Mouse (Mus musculus): ENCODE results near the gene Vgll4.

Gene Vgll4

GRCm38 (mm10) chr6:114961276-114962068, 8.3 kb downstream of the Vgll4 start:
- CTCF ChIA-PET: interaction anchor here in 1 of 4 experiments (0.6 to 0.7 kb wide), 2 partner anchors 24 to 498 kb away, joined by 3 to 4 read pairs; no protein-coding TSS in a partner anchor
- POLR2A ChIA-PET: interaction anchor here in 2 of 4 experiments (1.0 to 10.6 kb wide), 7 partner anchors 5 to 170 kb away, joined by 3 to 113 read pairs (median 4); partner anchors contain the start of gene Vgll4 (in 2 of the 2)

- ChIA-PET POLR2A (interaction anchor here in 3 of 4 experiments (0.5 to 10.6 kb wide), 5 partner anchors 8 to 22 kb away, joined by 3 to 113 read pairs (median 6); partner anchors contain the start of gene Vgll4 (in 2 of the 3)), CTCF (interaction anchor here in 1 of 4 experiments (1.1 kb wide), 1 partner anchor 30 kb away, joined by 4 read pairs; no protein-coding TSS in a partner anchor)
These were observed 10.8 kb downstream of the Vgll4 start for GRCm38 (mm10) chr6:114959012-114959398.

DNA sequence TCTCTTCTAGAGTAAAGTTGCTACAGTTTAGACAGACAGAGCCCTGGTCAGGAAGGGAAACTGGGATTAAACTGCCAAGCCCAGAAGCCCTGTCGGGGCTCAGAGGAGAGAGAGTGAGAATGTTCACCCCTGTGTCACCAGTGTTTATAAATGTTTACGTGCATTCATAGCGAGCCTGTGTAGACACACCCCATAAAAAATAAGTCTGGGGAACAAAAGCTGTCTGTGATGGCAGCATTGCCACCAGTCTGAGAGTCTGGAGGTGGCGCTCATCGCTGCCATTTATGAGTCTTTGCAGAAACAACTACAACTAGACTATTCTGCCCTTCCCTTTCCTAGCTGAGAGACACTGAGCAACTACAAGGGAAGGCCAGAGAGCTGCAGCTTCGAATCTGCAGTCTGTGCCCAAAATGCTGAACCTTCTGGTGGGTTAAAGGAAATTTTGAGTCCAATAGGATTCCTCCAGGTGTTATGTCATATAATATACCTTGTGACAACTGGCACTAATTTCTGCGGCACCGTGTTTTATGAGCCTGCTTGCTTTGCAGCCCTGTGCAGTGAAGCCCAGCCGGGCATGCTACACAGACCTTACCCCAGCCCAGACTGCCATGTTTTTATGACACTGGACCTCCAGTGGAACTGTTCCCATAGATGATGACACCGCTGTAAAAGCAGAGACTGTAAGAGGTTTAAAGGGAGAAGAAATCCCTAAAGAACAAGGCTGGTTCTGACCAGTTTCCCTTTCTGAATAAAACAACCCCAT, 11.4 kb downstream of the Vgll4 start:
- CTCF ChIA-PET: no interaction called here
- POLR2A ChIA-PET: interaction anchor here in 2 of 4 experiments (0.5 to 10.6 kb wide), 4 partner anchors 8 to 21 kb away, joined by 3 to 113 read pairs (median 18); partner anchors contain the start of gene Vgll4 (in 2 of the 2)

GRCm38 (mm10) chr6:114957756-114958155, 12.0 kb downstream of the Vgll4 start:
- CTCF ChIA-PET: no interaction called here
- POLR2A ChIA-PET: interaction anchor here in 2 of 4 experiments (1.8 to 10.6 kb wide), 3 partner anchors 9 to 12 kb away, joined by 3 to 113 read pairs (median 29); partner anchors contain the start of gene Vgll4 (in 2 of the 2)

DNA sequence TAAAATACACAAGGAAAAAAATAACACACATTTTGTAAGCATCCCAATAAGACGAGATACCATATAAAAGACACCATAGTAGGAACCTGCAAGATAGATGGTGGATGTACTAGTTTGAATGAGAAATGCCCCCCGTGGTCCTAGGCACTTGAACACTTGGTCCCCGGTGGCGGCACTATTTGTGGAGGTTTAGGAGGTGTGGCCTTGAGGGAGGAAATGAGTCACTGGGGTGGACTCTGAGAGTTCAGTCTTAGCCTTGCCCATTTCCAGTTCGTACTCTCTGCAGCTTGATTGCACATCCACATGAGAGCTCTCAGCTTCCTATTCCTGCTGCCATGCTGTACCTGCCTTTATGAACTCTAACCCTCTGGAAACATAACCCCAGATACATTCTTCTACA, 15.3 kb downstream of the Vgll4 start:
- ChIA-PET POLR2A (interaction anchor here in 2 of 4 experiments (0.7 to 10.6 kb wide), 2 partner anchors 12 to 41 kb away, joined by 5 to 113 read pairs; partner anchors contain the start of gene Vgll4 (in 1 of the 2)), CTCF (interaction anchor here in 1 of 4 experiments (1.4 kb wide), 1 partner anchor 27 kb away, joined by 4 read pairs; no protein-coding TSS in a partner anchor)

- POLR2A ChIA-PET: interaction anchor here in 2 of 4 experiments (3.4 to 10.6 kb wide), 2 partner anchors 13 to 16 kb away, joined by 18 to 113 read pairs; partner anchors contain the start of gene Vgll4 (in 2 of the 2)
- CTCF ChIA-PET: no interaction called here
These were observed 16.2 kb downstream of the Vgll4 start for GRCm38 (mm10) chr6:114953601-114954000.

DNA sequence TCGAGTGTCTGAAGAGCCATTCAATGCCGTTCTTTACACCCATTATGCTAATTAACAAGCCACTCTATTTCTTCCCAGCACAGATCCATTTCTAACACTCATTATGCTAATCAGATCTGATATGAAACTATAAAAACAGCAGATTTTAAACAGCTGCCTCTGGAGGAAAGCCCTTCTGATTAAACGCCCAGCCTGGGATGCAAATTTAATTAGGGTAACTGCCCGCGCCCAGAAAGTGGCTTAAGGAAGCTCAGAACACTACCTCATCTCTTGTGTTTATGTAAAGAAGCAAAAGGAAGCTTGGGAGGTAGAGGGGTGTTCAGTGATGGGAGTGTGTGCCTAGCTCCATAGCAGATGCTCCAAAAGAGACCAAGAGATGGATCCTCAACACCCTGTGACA, 17.4 kb downstream of the Vgll4 start:
- ChIA-PET CTCF (interaction anchor here in 1 of 4 experiments (1.1 kb wide), 1 partner anchor 78 kb away, joined by 3 read pairs; no protein-coding TSS in a partner anchor), POLR2A (interaction anchor here in 2 of 4 experiments (0.8 to 10.6 kb wide), 6 partner anchors 8 to 84 kb away, joined by 3 to 113 read pairs (median 4); partner anchors contain the start of gene Vgll4 (in 2 of the 2))

GRCm38 (mm10) chr6:114944456-114945438, 25.0 kb downstream of the Vgll4 start:
- ChIA-PET CTCF (interaction anchor here (0.5 to 1.9 kb wide), 8 partner anchors 16 to 283 kb away, joined by 4 to 9 read pairs (median 6); partner anchors contain the start of genes Gm17482 (in 1 of the 4) and Vgll4 (in 1 of the 4)), POLR2A (interaction anchor here in 3 of 4 experiments (0.6 to 2.5 kb wide), 19 partner anchors 8 to 546 kb away, joined by 3 to 20 read pairs (median 3); partner anchors contain the start of gene Vgll4 (in 3 of the 3))

- ChIA-PET POLR2A (interaction anchor here in 2 of 4 experiments (0.7 to 1.9 kb wide), 5 partner anchors 11 to 578 kb away, joined by 3 to 6 read pairs (median 3); partner anchors contain the start of gene Vgll4 (in 1 of the 2)), CTCF (interaction anchor here in 1 of 4 experiments (0.7 kb wide), 1 partner anchor 198 kb away, joined by 3 read pairs; no protein-coding TSS in a partner anchor)
These were observed 28.5 kb downstream of the Vgll4 start for GRCm38 (mm10) chr6:114941201-114941849.

DNA sequence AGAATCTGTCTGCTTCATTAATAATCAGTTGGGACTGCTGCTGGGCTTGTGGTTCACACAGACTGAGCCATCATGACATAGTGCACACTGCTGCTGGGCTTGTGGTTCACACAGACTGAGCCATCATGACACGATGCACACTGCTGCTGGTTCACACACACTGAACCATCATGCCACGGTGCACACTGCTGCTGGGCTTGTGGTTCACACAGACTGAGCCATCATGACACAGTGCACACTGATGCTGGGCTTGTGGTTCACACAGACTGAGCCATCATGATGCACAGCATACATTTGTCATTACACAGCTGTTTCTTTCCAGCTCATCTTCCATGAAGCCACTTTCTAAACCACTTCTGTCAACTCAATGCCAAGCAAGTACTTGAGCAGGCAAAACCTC, 30.1 kb downstream of the Vgll4 start:
- POLR2A ChIA-PET: interaction anchor here in 1 of 4 experiments (1.2 kb wide), 1 partner anchor 16 kb away, joined by 3 read pairs; no protein-coding TSS in a partner anchor
- CTCF ChIA-PET: interaction anchor here in 2 of 4 experiments (0.6 to 1.5 kb wide), 2 partner anchors 11 to 766 kb away, joined by 3 to 6 read pairs; no protein-coding TSS in a partner anchor

GRCm38 (mm10) chr6:114936941-114937313, 32.9 kb downstream of the Vgll4 start:
- CTCF ChIA-PET: interaction anchor here (0.6 to 2.9 kb wide), 8 partner anchors 8 to 446 kb away, joined by 3 to 14 read pairs (median 4); partner anchors contain the start of gene Timp4 (in 1 of the 4)
- POLR2A ChIA-PET: interaction anchor here in 2 of 4 experiments (0.6 to 2.8 kb wide), 5 partner anchors 10 to 224 kb away, joined by 3 to 16 read pairs (median 3); partner anchors contain the start of gene Vgll4 (in 1 of the 2)

- ChIA-PET CTCF (interaction anchor here (0.6 to 2.9 kb wide), 11 partner anchors 8 to 446 kb away, joined by 3 to 14 read pairs (median 3); partner anchors contain the start of genes Timp4 (in 1 of the 4) and Vgll4 (in 1 of the 4)), POLR2A (interaction anchor here in 2 of 4 experiments (0.6 to 2.8 kb wide), 8 partner anchors 10 to 223 kb away, joined by 3 to 16 read pairs (median 3); partner anchors contain the start of gene Vgll4 (in 2 of the 2))
These were observed 33.4 kb downstream of the Vgll4 start for GRCm38 (mm10) chr6:114936297-114936940.

- CTCF ChIA-PET: interaction anchor here in 2 of 4 experiments (0.6 to 2.9 kb wide), 3 partner anchors 7 to 89 kb away, joined by 3 to 14 read pairs (median 4); no protein-coding TSS in a partner anchor
These were observed 34.4 kb downstream of the Vgll4 start for GRCm38 (mm10) chr6:114935362-114935761.

DNA sequence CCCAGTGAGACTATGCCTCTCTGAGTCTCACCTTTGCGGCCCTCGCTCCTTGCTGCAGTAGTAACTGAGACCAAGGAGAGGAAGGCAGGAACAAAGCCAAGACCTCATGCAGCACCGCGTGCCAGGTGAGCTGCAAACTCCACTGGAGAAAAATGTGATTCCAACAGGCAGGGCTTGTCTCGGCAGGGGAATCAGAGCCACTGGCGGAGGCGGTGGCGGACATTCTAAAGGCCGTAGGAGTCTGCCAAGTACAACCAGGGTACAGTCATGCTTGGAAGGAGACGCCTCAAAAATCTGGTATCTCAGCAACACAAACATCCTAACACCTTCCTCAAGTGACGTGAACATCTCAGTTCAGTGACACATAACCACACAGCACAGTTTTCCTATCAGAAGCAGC, 35.7 kb downstream of the Vgll4 start:
- CTCF ChIA-PET: no interaction called here
- POLR2A ChIA-PET: interaction anchor here in 2 of 4 experiments (0.6 to 1.5 kb wide), 3 partner anchors 10 to 1364 kb away, joined by 4 to 6 read pairs (median 4); no protein-coding TSS in a partner anchor

More at GRCm38 (mm10) chr6:114935362-114935761, 34.4 kb downstream of the Vgll4 start:
- POLR2A ChIA-PET: interaction anchor here in 2 of 4 experiments (0.9 to 2.8 kb wide), 4 partner anchors 21 to 40 kb away, joined by 3 to 16 read pairs (median 4); partner anchors contain the start of gene Vgll4 (in 2 of the 2)

DNA sequence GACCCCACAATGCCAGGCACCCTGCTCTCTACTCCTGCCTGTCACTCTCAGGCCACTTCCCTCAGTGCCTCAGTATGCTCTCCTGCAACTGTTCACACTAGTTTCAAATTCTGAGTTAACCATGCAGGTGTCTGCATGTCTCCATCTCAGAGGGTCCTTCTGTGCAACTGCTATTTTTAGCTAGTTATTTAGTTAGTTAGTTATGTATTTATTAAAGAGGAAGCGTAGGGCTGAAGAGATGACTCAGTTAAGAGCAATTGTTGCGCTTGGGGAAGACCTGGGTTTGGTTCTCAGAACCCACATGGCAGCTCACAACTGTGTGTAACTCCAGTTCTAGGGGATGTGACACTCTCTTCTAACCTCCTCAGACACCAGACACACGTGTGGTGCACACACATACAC, 36.8 kb downstream of the Vgll4 start:
- POLR2A ChIA-PET: interaction anchor here in 1 of 4 experiments (0.5 to 1.9 kb wide), 3 partner anchors 10 to 319 kb away, joined by 3 to 12 read pairs (median 5); partner anchors contain the start of gene Timp4
- CTCF ChIA-PET: interaction anchor here in 1 of 4 experiments (0.6 to 0.7 kb wide), 2 partner anchors 13 to 36 kb away, joined by 3 to 4 read pairs; partner anchors contain the start of gene Vgll4

Measured in embryonic stem cell, embryonic (primary cell).